Mouse (Mus musculus): ENCODE data around the gene Kirrel.

The Kirrel gene

DNA sequence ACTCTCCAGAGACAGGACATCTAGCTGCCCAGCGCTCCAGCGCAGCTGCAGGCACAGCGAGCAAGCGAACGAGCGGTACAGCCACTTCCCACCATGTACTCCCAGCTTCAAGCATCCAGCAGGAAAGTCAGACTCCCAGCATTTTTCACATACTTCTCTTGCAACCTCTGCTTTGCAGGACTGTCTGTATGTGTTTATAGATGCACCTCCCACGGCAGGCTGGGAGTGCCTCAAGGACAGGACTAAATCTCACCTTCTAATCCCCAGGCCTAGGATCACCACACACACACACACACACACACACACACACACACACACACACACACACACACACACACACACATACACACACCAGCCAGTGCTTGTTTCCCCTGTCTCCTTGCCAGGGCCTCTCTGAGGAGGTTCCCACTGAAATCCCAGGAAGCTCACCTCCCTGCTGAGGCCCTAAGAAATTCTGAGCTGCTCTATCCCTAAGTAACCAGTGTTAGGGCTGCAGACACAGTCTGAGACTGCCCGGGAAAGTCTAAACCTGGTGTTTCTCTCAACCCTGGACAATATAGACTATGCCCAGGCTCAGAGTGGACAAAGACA, 9.2 kb downstream of the Kirrel start:
- peak; percentile 41 for DNase-seq

DNA sequence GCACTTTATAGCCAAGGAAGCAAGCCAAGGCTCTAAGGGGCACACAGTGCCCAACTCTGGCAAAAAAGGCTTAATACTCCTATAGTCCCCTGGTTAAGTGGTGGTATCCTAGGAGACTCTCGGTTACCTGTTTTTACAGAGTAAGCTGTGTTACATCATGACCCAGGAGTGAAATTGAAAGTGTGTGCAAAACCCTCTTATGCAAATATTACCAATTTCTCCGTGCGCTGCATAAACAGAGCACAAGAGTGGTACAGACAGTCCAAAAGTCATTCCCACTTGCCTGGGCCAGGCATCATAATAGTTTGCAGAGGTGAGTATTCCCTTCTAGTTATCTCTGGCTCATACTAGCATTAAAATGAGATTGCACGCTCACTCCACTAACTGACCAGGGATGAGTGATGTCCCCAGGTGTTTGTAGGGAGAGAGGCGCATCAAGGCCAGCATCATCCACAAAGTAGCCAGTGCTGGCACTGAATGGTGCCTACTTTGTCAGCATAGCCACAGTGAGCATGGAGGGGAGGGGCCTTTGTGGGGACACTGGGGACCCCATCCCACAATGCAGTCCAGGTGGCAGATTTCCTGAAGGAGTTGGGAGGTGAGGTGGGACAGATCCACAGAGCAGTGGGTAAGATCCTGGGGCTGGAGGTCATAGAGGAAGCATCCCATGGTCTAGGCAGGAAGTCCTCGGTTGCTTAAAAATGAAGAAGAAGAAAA, 10.3 kb downstream of the Kirrel start:
- DNase-seq = peak; percentile 1

DNA sequence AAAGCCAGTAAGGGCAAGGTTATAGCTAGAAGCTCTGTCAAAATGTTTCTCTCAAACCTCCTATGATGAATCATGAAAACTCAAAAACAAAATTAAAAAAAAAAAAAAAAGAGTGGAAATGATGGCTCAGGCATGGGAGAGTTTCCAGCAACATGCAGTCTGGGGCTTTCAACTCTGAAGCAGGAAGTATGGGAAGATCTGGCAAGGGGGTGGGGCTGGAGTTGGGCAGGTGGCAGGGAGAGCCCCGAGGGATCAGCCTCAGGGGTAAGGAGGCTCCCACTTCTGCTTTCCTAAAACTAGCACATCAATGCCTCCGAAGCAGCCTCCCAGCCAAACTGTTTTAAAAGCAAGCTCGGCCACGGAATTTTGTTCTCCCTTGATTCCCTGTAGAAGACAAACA, 11.4 kb downstream of the Kirrel start:
- peak; percentile 33 for DNase-seq

DNA sequence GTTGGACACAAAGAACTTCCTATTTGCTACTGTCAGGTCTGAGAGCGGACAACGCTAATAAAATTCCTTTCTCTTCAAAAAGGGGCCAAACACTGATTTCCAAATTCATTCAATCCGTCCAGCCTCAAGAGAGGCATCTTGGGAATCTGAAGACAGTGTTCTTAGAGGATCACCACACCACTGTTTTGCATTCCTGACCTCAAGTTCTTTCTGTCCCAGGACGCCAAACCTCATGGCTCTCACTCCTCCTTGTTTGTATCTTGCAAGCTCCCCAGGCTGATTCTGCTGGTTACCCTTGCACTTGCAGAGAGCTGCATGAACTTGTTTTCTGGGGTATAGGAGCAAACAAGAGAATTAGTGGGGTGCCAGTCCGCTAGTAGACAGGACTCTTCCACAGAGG, 12.2 kb downstream of the Kirrel start:
- no peak for DNase-seq

DNA sequence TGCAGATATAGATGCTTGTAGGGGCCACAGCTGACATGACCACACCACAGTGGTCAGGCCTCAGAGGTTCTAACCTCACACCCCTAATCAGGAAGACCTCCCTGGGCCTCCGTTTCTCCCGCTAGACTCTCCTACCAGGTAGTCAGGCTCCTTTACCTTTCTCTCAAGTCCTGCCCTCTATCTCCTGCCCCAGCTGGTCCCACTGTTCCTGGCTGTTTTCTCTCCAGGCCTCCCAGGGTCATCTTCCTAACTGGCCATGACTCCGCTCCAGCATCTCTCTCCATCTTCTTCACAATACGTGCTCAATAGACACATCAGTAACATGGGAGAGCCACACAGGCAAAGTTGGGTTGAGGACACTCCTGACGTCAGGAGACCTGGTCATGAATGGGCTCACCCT, 12.9 kb downstream of the Kirrel start:
- DNase-seq = no peak

DNA sequence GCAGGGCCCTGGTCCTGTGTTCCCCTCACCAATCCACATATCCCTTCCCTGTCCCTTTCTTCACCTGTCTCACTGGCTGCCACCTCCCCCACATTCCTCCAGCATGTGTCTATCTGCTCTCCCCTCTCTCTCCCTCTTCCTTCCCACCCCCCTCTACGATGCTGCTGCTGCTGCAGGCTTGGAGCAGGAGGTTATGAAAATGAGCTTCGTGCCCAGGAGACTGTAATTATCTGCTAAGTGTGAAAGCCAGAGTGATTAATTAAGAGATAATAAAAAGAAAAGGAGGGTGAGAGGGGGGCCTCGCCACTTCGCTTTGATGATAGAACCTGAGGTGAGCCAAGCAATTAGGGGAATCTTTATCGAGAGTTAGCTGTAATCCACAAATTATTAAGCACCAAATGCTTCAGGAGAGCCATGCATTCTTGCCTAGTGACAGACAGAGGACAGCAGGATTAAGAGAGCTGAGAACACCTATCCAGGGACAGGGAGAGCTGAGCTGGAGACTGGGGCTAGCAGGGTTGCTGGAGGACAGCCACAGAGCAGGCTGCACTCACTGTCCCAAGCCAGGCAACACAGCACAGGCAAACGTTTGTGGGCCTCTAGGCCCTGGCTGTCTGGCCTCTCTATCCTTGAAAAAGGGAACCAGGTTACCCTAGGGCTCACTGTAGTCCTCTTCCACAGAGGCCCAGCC, 13.6 kb downstream of the Kirrel start:
- DNase-seq = no peak

DNA sequence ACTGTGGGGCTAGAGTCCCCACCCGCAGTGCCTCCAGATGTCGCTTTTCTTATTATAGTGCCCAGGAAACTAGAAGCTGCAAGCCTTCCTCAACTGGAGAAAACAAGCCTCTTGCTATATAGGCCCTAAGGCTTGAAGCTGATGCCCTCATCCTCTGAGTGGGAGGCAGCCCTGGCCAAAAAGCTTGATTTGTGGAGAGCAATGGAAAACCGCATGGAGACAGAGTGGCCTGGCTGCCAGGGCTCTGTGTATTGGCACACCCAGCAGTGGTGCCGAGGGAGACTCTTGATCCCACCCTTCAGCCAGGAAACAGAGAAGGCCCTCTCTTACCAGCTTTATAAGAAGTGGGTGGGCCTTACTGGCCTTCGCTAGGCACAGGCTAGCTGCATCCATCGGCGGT, 15.4 kb downstream of the Kirrel start:
- DNase-seq = no peak

DNA sequence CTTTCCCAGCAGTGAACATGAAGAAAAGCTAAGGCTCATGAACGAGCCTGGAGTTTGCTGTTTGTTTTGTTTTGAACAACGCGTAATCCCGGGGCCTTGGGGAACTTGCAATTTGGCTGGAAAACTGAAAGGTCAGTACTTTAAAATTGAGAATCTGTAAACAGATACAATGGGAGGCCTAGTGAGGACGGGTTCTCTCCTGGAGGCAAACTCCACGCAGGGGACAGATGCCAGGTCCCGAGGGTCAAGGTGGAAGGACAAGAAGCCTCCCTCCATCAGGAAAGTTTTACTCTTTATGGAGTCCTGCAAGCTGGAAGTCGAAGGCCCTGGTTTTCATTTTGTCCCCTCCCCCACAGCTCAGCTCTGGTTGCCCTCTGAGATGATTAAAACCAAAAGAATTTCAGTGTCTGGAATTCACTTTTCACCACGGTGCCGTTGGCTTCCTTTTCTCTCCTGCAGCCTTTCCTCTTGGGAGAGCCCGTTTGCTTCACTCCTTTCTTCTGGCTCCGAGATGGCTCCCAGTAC, 16.7 kb downstream of the Kirrel start:
- DNase-seq = peak; percentile 65

DNA sequence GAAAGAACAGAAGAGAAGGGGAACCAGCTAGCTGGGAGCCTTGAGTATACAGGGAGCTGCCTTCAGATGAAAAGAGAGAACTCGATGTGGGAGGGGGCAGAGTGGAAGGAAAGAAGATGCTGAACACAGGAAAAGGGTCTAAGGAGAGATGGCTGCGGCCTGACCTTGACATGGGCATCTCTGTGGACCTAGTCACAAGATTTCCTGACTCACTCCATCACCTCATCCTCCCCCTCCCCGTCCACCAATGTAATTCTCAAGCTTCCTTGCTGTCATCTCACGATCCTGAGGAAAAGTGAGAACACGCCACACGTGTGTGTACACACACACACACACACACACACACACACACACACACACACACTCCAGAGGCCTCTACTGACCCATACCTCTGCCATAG, 17.2 kb downstream of the Kirrel start:
- no peak for DNase-seq

DNA sequence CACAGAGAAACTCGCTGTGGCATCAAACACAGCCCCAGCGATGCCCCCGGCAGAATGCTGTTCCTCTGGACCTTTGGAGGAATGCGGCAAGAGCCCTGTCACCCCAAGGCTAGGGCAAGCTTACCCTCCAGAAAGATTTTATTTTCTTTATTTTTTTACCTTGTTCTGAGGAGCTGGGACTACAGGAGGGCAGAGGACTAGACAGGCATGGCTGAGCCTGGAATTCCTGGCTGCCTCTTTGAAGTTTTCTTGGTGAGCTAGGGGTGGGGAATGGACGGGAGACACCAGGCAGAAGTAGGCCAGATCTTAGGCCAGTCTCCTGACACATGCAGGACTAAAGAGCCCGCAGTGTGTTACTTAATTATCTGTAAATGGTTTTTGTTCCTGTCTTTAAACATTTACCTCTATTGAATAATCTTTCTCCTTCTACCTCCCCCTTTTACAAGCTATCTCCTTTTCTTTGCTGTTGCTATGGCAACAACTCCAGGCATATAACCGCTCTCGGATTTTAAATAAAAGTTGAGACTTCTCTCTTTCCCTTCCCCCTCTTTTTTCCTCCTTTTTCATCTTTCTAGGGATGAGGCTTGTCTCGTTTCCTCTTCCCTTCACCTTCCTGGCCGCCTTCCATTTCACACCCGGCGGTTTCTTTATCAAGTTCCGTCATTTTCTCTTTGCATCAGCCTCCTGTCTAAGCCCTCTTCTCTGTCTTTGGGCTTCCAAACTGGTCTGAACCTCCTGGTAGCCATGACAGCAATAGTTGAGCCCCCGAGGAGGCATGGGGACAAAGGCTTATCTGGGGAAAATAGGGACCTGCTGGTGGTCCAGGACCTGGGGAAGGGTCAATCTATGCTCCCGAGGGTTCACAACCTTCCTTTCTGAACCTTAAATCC, 19.9 kb downstream of the Kirrel start:
- DNase-seq = no peak

DNA sequence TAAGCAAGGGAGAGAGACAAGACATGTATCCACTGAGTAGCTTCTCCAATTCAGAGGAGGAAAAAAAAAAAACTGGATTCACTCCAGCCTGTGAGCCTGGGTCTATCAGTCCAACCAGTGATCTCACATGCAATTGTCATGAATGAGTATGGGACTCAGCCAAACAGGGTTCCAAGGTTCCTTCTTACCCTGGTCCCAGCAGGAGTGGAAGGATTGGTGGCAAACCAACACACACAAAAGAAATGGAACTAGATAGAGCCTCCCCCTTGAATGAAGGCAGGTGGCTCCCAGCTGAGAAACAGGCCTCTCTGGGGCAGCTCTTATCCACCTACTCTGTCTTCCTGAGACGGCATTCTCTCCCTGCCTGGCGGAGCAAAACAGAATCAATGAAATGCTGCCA, 21.5 kb downstream of the Kirrel start:
- DNase-seq = peak; percentile 63

DNA sequence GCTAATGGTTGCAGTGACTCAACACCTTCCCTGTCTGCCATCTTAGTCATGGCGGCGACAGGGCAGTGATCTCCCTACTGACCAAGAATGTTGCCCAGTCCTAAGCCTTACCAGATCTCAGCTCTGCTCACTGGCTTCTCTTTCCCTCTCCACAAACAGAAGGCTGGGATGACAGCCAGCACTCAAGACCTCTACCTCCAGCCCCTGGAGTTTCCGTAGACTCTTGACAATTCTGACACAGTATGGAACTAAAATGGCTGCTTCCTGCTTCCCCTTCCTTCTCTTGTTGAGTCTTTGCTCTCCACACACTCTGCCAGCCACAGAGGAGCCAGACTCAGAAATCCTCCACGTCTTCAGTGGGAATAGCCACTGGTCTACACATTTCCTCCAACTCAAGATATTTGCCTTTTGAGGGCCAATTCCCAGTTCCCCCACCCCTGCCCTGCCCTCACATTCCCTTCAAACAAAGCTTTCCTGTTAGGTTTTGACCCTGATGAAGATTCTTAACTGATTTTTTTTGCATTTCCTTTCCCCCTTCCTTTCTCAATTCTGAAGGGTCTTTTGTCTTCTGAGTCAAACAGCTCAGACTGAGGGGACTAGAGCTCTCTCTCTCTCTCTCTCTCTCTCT, 22.3 kb downstream of the Kirrel start:
- DNase-seq = no peak

DNA sequence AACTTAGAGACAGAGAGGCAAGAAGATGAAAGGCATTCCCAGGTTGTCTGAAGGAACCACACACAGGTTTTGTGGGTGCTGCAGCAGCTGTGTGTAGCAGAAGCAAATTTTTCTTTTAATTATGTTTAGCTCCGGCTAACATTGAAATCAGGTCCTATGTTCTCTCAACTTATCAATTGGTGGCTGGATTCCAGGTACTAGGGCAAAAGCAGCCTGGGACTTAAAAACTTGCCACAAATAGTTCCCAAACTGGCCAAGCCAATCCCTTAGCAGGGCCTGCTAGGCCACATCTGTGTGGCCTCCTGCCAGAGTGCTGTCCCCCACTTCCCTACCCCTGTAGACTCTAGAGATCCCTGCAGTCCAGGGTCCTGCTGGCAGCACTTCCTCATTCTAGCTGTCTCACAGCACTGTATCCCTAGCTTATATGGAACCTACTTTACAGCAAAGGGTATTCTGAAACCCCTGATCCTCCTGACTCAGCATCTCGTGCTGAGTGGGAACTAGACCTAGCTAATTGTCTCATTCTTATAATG, 23.2 kb downstream of the Kirrel start:
- DNase-seq = no peak

DNA sequence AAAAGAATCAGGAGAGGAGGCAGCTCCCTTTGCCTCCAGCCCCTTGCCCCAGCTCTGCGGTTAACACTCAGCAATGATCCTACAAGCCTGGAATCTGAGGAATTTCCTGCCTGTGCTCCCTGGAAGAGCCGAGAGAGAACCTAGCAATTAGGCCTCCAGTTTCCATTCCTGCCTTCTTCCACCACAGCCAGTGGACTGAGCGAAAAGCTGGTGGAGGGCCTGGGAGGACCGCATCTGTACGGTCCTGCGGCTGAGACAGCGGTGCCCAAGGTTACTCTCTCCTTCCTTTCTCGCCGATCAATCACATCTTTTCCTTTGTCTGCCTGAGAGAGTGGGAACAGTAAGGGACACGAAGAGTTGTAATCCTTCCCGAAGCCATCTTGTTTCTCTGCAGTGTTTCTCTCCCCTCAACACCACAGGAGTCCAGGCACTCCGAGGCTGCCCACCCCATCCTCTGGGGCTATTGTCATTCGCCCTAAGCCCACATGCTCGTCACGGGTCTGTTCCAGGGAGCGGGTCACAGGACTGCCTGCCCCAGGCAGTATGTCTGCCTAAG, 23.8 kb downstream of the Kirrel start:
- peak; percentile 84 for DNase-seq

DNA sequence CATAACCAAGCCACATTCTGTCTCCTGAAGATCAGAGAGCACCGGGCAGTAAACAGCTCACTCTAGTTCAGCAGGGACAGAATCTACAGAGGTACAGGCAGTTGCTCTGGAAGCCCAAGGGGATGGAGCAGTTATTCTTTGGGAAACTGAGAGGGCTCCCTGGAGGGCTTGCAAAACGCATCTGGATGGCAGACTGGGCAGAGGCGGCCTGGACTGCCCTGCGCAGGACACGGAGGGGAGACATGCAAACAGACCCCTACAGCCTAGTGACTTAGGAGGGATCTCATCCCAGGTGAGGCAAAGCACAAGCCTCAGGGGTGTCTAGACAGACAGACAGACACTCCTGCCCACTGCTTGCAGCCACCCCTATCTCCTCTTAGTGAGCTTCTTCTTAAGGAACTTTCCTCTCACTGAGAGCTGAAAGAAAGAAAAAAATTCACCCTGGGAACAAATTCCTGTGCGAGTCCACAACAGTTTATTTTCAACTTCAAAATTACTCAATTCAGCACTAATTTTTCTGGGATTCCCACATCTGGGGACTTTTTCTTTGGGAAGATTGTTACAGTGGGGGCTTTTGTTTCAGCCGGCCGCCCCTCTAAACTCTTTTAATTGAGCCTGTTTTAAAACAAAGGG, 24.4 kb downstream of the Kirrel start:
- DNase-seq = no peak

DNA sequence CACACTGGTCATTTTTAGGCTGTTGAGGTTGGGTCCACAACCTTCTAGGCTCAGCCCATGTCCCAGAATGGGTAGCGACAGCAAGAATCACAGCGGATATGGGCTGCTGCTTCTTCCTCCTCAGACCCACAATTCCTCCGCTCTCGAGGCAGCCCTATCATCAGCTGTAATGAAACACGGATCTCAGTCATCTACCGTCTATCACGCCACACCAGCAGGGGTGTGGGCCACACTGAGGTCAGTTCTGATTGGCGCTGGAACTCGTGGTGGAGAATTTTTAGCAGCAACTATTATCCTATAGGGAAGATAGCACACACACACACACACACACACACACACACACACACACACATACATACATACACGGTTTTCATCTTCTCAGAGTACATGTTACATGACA, 25.1 kb downstream of the Kirrel start:
- DNase-seq = no peak

DNA sequence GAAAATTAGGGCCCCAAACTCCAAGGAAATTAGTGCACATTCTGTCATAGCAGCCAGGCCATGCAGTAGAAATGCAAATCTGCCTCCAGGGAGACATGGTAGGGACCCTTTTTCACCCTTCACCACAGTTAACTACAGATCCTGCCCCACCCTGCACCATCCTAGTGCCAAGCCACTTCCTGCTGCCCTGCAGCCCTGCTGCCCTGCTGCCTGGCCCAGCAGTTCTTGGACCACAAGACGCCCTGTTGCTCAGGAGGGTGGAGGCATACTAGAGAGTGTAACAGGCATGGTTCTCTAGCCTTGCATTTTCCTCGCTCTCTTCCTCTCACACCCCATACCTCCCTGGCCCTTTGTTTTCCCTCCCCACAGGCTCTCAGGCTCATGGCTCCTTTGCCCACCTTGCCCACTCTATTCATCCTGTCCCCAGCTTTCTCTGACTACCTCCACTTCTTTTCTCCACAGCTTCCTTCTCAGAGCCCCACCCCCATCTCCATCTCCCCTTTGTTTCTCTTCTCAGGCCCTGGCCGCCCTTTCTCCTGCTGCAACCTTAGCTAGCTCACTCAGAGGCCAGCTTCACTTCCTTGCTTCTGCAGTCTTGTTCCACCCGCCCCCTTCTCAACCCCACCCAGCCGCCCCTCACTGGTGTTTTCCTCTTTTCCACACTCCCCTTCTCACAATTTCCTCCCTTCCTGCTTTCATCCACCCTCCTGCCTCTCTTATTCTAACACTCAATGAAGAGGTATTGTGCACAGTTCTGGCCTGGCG, 29.9 kb downstream of the Kirrel start:
- DNase-seq = no peak

DNA sequence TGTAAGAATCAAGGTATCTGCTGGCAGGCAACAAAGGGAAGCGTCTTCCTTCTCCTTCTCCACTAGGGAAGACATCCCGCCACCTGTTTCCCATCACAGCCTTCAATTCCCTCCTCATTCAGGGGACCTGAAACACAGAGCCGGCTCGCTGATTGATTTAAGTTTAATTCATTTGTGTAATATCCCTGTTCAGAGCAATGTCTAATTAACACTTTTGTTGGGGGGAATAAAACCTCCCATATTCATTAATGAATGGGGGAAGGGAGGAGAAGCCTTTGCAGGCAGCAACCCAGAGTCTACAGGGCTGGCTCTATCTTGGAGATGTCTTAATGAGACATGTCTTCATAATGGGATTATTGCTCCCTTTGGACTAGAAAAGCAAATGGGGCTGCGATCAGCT, 34.3 kb downstream of the Kirrel start:
- no peak for DNase-seq

DNA sequence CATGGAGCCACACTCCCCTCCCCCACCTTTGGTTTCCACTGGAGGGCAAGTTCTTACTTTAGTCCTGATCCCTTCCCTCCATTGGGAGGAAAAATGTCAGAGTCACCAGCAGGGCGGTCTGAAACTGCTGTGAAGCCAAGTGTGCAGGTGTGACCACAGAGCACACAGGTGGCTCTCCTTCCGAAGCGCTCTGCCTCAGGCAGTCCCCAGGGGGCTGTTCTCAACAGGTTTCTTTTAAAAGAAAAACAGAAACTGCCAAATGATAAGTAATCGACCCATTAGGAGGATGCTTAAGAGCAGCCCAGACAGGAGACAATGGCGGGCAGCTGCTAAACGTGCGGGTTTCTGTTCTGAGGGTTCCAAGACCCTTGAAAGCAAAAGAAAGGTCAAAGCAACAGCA, 37.8 kb downstream of the Kirrel start:
- no peak for DNase-seq

DNA sequence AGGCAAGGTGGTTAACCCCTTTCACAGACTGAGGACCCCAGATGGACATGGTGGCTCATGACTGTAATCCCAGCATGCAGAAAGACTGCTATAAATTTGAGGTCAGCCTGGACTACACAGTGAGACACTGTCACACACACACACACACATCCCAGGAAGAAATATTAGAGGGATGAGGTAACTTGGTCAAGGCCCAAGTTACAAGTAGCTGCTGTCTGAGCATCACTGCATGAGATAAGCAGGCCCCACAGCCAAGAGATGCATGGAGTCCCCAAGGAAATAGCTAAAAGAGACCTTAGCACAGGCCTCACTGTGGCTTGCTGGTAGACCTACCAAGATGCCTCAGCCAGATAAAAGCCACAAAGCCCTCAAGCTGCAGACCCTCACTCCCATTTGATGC, 39.6 kb downstream of the Kirrel start:
- no peak for DNase-seq

All from lung, postnatal 10 days (tissue).